Mouse (Mus musculus) bone marrow macrophage, adult 2 months (primary cell): ENCODE measurements around the gene Slc4a4.

ENCODE experiments used
- CTCF ChIP-seq: IDR thresholded peaks from 2 replicates; pipeline ENCODE4 v1.5.1; 2012; ENCODE audit warnings: low read depth, mild to moderate bottlenecking, low read length, moderate library complexity
- POLR2A ChIP-seq: IDR thresholded peaks from 2 replicates; pipeline ENCODE4 v1.6.1; 2012; ENCODE audit warnings: mild to moderate bottlenecking, low read depth, low read length, borderline replicate concordance

GRCm38 (mm10) chr5:88989018-88989417 lies 102.4 kb downstream of the Slc4a4 start:
- TF ChIP-seq POLR2A (no peak), CTCF (no peak)
